Mouse (Mus musculus) neural tube, embryonic 11.5 days (tissue): ENCODE measurements at regions not wholly inside any gene's neighbourhood (a gene's known extent, or its start where the extent isn't known, plus 50 kb on each side); places are given as distances from the start of the nearest gene placed in this dataset.

Experiments
- ATAC-seq: fragments of 200-750 bp; cut with Nextera tagmentation; 2 replicates; pipeline ENCODE4 v1.8.0; 2017; ENCODE audit warnings: moderate number of reproducible peaks, mild to moderate bottlenecking, moderate TSS enrichment, moderate library complexity; ENCODE audit not compliant: insufficient read depth, low FRiP score, low TSS enrichment
- DNase-seq: peaks from one replicate; pipeline ENCODE4 v3.0.0-alpha.2; 2015; ENCODE audit warnings: low spot score
- H3K27ac ChIP-seq: fragments of 300-500 bp; sonication (generic); 2 replicates; pipeline ENCODE4 v1.5.1; 2014; ENCODE audit warnings: low read depth, mild to moderate bottlenecking, low read length
- H3K27me3 ChIP-seq: fragments of 300-500 bp; sonication (generic); 2 replicates; pipeline ENCODE4 v1.6.1; 2014; ENCODE audit warnings: mild to moderate bottlenecking, low read length, mixed read lengths; ENCODE audit not compliant: control insufficient read depth, insufficient read depth
- H3K36me3 ChIP-seq: fragments of 300-500 bp; sonication (generic); 2 replicates; pipeline ENCODE4 v1.6.1; 2014; ENCODE audit warnings: mild to moderate bottlenecking, low read length, moderate library complexity, mixed read lengths; ENCODE audit not compliant: control insufficient read depth, insufficient read depth
- H3K4me1 ChIP-seq: fragments of 300-500 bp; sonication (generic); 2 replicates; pipeline ENCODE4 v1.6.1; 2014; ENCODE audit warnings: low read length, mixed read lengths; ENCODE audit not compliant: control insufficient read depth, insufficient read depth
- H3K4me2 ChIP-seq: fragments of 300-500 bp; sonication (generic); 2 replicates; pipeline ENCODE4 v1.6.1; 2014; ENCODE audit warnings: low read depth, mild to moderate bottlenecking, moderate library complexity
- H3K4me3 ChIP-seq: fragments of 300-500 bp; sonication (generic); 2 replicates; pipeline ENCODE4 v1.5.1; 2014; ENCODE audit warnings: low read depth, low read length
- H3K9ac ChIP-seq: fragments of 300-500 bp; sonication (generic); 2 replicates; pipeline ENCODE4 v1.6.1; 2014; ENCODE audit warnings: mild to moderate bottlenecking, low read length
- H3K9me3 ChIP-seq: fragments of 300-500 bp; sonication (generic); 2 replicates; pipeline ENCODE4 v1.6.1; 2016; ENCODE audit warnings: low read length; ENCODE audit not compliant: control insufficient read depth
- WGBS: fragments of 180-500 bp; shearing (Covaris S2); extraction: QIAGEN DNeasy Blood & Tissue Kit; methylation state at CpG from one replicate; pipeline ENCODE4 v1.1.7; 2014; 5-methylcytosine and 5-hydroxymethylcytosine counted together

DNA sequence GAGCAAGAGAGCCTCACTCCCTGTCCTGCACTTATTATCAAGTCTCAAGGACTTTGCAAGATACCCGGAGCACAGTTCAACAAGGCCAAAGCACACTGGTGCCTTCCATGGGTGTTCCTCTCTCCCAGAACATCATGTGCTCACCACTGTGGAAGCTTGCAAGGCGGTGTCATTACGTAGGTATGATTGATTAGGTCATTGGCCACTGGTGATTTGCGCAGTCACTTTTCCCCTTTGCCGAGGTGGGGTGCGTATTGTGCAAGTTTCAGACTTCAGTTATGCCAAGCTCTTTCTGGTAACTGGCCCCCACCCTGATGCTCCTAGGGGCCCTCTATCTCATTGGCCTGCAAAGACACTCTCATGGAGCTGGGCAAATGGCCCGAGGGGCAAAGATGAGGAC lies 98.3 kb upstream of the Errfi1 start:
- Histone ChIP-seq H3K27me3 (no peaks in the 10 kb centered on the region), H3K36me3 (no peaks in the 10 kb centered on the region), H3K9ac (no peak overlapping the region), H3K9me3 (no peaks in the 10 kb centered on the region), H3K4me3 (no peak overlapping the region), H3K4me1 (peaks cover 19% of the 10 kb centered on the region), H3K27ac (no peak overlapping the region), H3K4me2 (no peak overlapping the region)
- ATAC-seq = no peak
- DNase-seq = no peak
- 96% methylated on average over 7 of the region's 7 CpGs for WGBS

DNA sequence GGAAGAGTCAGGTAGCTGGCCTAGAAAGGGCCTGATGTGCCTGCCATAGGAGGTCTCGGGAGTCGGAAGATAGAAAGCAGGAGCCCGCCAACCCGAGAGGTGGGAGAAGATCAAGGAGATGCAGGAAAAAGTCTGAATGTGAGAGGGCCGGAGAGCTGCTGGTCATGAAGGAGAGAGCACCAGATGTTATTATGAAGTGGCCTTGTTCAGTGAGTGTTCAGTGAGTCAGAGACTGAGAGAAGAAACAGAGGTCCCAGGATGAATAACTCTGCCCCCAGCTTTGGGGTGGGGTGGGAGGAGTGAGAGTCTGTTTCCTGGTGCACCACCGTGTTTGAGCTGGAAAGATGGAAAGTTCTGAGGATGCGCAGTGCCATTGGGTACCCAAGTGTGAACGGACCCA lies 100.2 kb upstream of the Slc45a1 start:
- Histone ChIP-seq H3K4me2 (no peak overlapping the region), H3K9ac (no peak overlapping the region), H3K9me3 (no peaks in the 10 kb centered on the region), H3K27ac (no peak overlapping the region), H3K4me1 (no peaks in the 10 kb centered on the region; the same call in 1 of the 2 replicates), H3K27me3 (no peaks in the 10 kb centered on the region), H3K4me3 (no peak overlapping the region), H3K36me3 (no peaks in the 10 kb centered on the region)
- DNase-seq = no peak
- 87% methylated on average over 8 of the region's 8 CpGs for WGBS
- no peak for ATAC-seq

GRCm38 (mm10) chr4:150750445-150751213 lies 98.7 kb upstream of the Slc45a1 start:
- DNase-seq = no peak
- Histone ChIP-seq H3K4me2 (no peak overlapping the region), H3K27me3 (no peaks in the 10 kb centered on the region), H3K27ac (no peak overlapping the region), H3K9me3 (no peaks in the 10 kb centered on the region), H3K4me3 (no peak overlapping the region), H3K4me1 (peaks cover 2% of the 10 kb centered on the region; the same call in 1 of the 2 replicates), H3K36me3 (no peaks in the 10 kb centered on the region), H3K9ac (no peak overlapping the region)
- 60% methylated on average over 13 of the region's 13 CpGs for WGBS
- no peak for ATAC-seq

DNA sequence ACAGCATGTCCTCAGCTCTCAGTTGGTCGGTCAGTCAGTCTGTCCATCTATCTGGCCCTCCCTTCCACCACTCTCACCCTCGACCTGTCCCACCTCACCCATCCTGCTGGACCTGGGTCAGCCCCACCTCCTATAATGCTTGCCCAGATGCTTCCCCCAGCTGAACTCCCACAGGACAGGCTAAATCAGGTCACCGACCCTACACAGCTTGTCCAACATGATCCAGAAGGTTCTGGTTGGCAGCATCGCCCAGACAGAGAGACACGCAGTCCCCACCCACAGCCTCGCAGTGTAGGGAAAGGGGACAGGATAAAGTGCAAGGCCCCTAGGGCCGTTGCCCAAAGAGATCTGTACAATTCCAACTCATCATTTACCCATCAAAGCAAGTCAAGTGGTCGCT lies 97.1 kb upstream of the Slc45a1 start:
- Histone ChIP-seq H3K27ac (no peak overlapping the region), H3K4me2 (no peak overlapping the region)
- DNase-seq = no peak

DNA sequence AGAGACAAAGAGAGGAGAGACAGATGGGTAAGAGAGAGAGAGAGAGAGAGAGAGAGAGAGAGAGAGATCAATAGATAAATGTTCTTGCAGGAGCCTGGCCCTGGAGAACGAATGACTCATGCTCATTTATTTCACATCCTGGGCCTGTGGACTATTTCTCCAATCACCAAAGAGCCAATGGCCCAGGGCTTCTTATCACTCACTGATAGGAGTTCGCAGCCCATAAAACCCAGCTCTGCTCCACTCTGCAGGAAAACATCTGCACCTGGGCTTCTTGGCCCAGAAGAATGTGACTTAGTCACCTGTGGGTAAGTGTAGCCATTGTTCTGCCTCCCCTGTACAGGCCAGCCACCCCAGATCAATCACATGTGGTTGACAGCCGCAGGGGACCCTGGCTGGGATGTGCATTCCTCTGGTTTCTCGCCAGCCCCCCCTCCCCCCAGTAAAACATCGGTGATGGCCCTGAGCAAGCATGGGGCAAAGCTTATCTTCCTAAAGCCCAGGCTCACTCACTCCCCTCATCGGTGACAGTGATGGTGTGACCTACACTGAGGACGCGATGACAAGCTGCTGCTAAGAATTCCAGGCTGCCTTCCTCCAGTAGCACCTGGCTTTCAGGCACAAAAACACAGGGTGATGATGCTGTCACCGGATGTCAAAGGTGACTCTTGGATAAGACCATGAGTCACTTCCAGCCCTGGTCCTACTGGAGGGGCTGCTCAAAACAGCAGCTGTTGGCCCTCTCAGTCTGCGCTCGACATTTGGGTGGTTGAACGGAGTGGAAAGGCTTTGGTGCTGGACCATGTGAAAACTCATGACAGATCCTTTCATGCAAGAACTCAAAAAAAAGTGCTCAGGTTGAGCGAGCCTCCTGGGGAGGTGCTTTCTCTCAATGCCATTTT lies 96.4 kb upstream of the Slc45a1 start:
- no peak overlapping the region for H3K27ac ChIP-seq
- no peak for ATAC-seq
- H3K4me3 ChIP-seq = no peak overlapping the region
- DNase-seq = peak; percentile 30
- H3K4me2 ChIP-seq = no peak overlapping the region
- H3K27me3 ChIP-seq = no peaks in the 10 kb centered on the region
- H3K4me1 ChIP-seq = peaks cover 2% of the 10 kb centered on the region; the same call in 1 of the 2 replicates
- WGBS = 62% methylated on average over 13 of the region's 13 CpGs
- H3K36me3 ChIP-seq = no peaks in the 10 kb centered on the region
- no peak overlapping the region for H3K9ac ChIP-seq
- no peaks in the 10 kb centered on the region for H3K9me3 ChIP-seq

More for the DNA sequence above, 97.1 kb upstream of the Slc45a1 start:
- no peak for ATAC-seq
- WGBS = 85% methylated on average over 8 of the region's 8 CpGs
- peaks cover 2% of the 10 kb centered on the region; the same call in 1 of the 2 replicates for H3K4me1 ChIP-seq
- H3K27me3 ChIP-seq = no peaks in the 10 kb centered on the region
- H3K9me3 ChIP-seq = no peaks in the 10 kb centered on the region
- no peaks in the 10 kb centered on the region for H3K36me3 ChIP-seq
- H3K9ac ChIP-seq = no peak overlapping the region
- no peak overlapping the region for H3K4me3 ChIP-seq

DNA sequence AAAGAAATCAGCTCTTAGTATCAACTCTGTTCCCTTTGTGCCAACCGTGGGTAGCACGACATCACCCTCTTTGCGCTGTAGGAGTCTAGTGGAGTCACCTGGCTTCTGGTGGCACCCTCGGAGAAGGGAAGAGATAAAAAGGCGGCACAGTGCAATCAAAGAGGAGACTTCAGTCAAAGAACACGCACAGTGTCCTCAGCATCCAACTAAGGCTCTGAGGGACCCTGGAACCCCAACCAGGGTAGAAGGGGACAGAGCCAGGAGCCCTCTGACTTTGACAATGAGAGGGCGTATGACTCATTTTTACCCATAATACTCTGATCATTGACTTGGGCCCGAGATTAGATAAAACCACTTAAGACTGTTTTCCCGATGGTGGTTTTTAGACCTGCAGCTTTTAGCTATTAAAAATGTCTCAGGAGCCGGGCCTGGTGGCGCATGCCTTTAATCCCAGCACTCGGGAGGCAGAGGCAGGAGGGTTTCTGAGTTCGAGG lies 94.5 kb upstream of the Slc45a1 start:
- Histone ChIP-seq H3K9ac (no peak overlapping the region), H3K4me3 (no peak overlapping the region), H3K4me2 (no peak overlapping the region), H3K36me3 (no peaks in the 10 kb centered on the region), H3K4me1 (peaks cover 2% of the 10 kb centered on the region; the same call in 1 of the 2 replicates), H3K27ac (peak overlapping the region; percentile 11; the same call in 1 of the 2 replicates), H3K9me3 (no peaks in the 10 kb centered on the region), H3K27me3 (no peaks in the 10 kb centered on the region)
- no peak for DNase-seq
- 93% methylated on average over 13 of the region's 13 CpGs for WGBS
- no peak for ATAC-seq

GRCm38 (mm10) chr4:150745529-150746429 lies 93.8 kb upstream of the Slc45a1 start:
- no peak overlapping the region for H3K4me3 ChIP-seq
- H3K9me3 ChIP-seq = no peaks in the 10 kb centered on the region
- no peak for ATAC-seq
- no peak overlapping the region for H3K4me2 ChIP-seq
- DNase-seq = peak; percentile 41
- H3K4me1 ChIP-seq = peaks cover 2% of the 10 kb centered on the region; the same call in 1 of the 2 replicates
- WGBS = 67% methylated on average over 7 of the region's 7 CpGs
- H3K36me3 ChIP-seq = no peaks in the 10 kb centered on the region
- H3K27ac ChIP-seq = peak overlapping the region; percentile 11; the same call in 1 of the 2 replicates
- H3K27me3 ChIP-seq = no peaks in the 10 kb centered on the region
- no peak overlapping the region for H3K9ac ChIP-seq

DNA sequence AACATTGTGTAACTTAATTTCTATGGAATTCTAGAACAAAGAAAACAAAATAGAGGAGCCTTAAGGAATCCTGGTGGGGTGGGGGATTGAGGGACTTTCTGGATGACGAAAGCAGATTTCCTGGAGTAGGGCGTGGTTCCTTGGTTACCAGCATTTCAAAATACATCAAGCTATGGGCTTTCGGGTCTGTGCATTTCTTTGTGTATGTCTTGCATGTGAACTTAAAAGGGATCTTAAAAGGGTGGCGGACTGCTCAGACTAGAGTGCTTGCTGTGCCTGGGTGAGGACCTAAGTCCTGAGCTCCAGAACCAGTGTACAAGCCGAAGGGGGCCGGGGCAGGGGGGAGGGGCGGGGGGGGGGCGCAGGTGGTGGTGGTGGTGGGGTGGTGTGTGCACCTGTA lies 91.5 kb upstream of the Slc45a1 start:
- H3K4me1 ChIP-seq = 0 out of 2 replicates have a peak, but pooled peaks cover 2% of the 10 kb centered on the region
- no peak overlapping the region for H3K27ac ChIP-seq
- ATAC-seq = no peak
- H3K4me3 ChIP-seq = no peak overlapping the region
- no peak for DNase-seq
- no peak overlapping the region for H3K9ac ChIP-seq
- H3K27me3 ChIP-seq = no peaks in the 10 kb centered on the region
- H3K4me2 ChIP-seq = no peak overlapping the region
- 73% methylated on average over 8 of the region's 8 CpGs for WGBS
- H3K36me3 ChIP-seq = no peaks in the 10 kb centered on the region
- no peaks in the 10 kb centered on the region for H3K9me3 ChIP-seq
